Mouse (Mus musculus): ENCODE data around the gene Ikzf2.

GRCm38 (mm10) chr1:69708571-69708970, 21.5 kb upstream of the Ikzf2 start:
- TF ChIP-seq CTCF (IDR thresholded peaks at IDR 0.05; ENCODE audit: borderline replicate concordance, insufficient read depth, low read length) (no peak), POLR2A (IDR thresholded peaks at IDR 0.05; ENCODE audit: low read depth, low read length) (no peak)

Data from embryonic fibroblast, embryonic 13.5 days (primary cell).